Mouse (Mus musculus): ENCODE measurements at regions not wholly inside any gene's neighbourhood (a gene's known extent, or its start where the extent isn't known, plus 50 kb on each side); places are given as distances from the start of the nearest gene placed in this dataset.

DNA sequence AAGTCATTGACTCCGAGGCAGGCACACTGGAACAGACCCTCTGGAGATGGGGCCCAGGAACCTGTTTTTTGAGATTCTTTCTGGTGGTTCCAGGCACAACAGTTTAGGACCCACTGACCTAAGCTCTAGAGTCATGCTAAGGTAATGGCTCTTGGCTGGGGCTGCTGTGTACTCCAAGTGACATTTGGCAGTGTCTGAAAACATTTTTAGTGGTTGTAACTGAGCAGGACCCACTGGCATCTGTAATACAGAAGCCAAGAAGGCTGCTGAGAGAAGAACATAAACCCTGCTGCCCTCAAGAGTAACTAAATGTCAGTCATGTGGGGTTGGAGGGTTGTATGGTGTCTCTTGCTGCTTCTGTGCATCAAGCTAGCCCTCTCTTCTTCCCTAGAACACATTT lies 73.1 kb upstream of the Gadd45a start:
- TF ChIP-seq CTCF (IDR thresholded peaks at IDR 0.05; ENCODE audit: extremely low read depth, insufficient read depth, insufficient read length, insufficient replicate concordance), result no peak
- no peak for TF ChIP-seq POLR2A (IDR thresholded peaks at IDR 0.05; ENCODE audit: low read depth, low read length)
